Mouse (Mus musculus): ENCODE data around the gene Klri2. TPM values are rescaled to one million over a fixed set of nuclear protein-coding genes. Genes with fewer than 3 reads are reported as not detected.
"Not testable (repeated sequence)": the region's sequence is repeated elsewhere in the genome, so short reads cannot be mapped to it uniquely, and the experiment has no call there.

Klri2 gene
- polyA plus RNA-seq, 1 experiment: not detected

GRCm38 (mm10) chr6:129717032-129717431 lies 23.3 kb downstream of the Klri2 start, which contains the start of gene Klri1:
Gene Klri1 (minus strand): TSS chr6:129717132.
- Histone ChIP-seq H3K36me3 (ENCODE audit: control insufficient read depth) (no peaks in the 10 kb centered on the region), H3K4me1 (ENCODE audit: control insufficient read depth) (no peaks in the 10 kb centered on the region), H3K4me3 (replicated peaks) (no peak within 1 kb of the TSS), H3K27me3 (ENCODE audit: control insufficient read depth) (no peaks in the 10 kb centered on the region), H3K9me3 (ENCODE audit: control insufficient read depth, low read length) (peaks cover 3% of the 10 kb centered on the region; the same call in 1 of the 2 replicates)
- no peak for TF ChIP-seq TAL1 (IDR thresholded peaks at IDR 0.05; ENCODE audit: low read length)
- no peak for TF ChIP-seq GATA1 (IDR thresholded peaks at IDR 0.05; ENCODE audit: low read length)

- Histone ChIP-seq H3K27me3 (ENCODE audit: control insufficient read depth) (no peaks in the 10 kb centered on the region), H3K9me3 (ENCODE audit: control insufficient read depth, low read length) (no peaks in the 10 kb centered on the region), H3K4me3 (replicated peaks) (no peak overlapping the region), H3K4me1 (ENCODE audit: control insufficient read depth) (no peaks in the 10 kb centered on the region), H3K36me3 (ENCODE audit: control insufficient read depth) (no peaks in the 10 kb centered on the region)
- TF ChIP-seq TAL1 (IDR thresholded peaks at IDR 0.05; ENCODE audit: low read length) (no peak), GATA1 (IDR thresholded peaks at IDR 0.05; ENCODE audit: low read length) (no peak)
These were observed 26.7 kb downstream of the Klri2 start for GRCm38 (mm10) chr6:129713566-129713965.

GRCm38 (mm10) chr6:129691436-129691835 lies 48.8 kb downstream of the Klri2 start:
- not testable (repeated sequence) for H3K27me3 ChIP-seq (ENCODE audit: control insufficient read depth); H3K4me1 ChIP-seq (ENCODE audit: control insufficient read depth); H3K36me3 ChIP-seq (ENCODE audit: control insufficient read depth); H3K4me3 ChIP-seq (replicated peaks); H3K9me3 ChIP-seq (ENCODE audit: control insufficient read depth, low read length)

GRCm38 (mm10) chr6:129680379-129680778 lies 59.9 kb downstream of the Klri2 start:
- TF ChIP-seq GATA1 (IDR thresholded peaks at IDR 0.05; ENCODE audit: low read length) (no peak), TAL1 (IDR thresholded peaks at IDR 0.05; ENCODE audit: low read length) (no peak)
- H3K4me3 ChIP-seq (replicated peaks): no peak overlapping the region
- no peaks in the 10 kb centered on the region for H3K36me3 ChIP-seq (ENCODE audit: control insufficient read depth)
- no peaks in the 10 kb centered on the region for H3K4me1 ChIP-seq (ENCODE audit: control insufficient read depth)
- no peaks in the 10 kb centered on the region for H3K9me3 ChIP-seq (ENCODE audit: control insufficient read depth, low read length)
- H3K27me3 ChIP-seq (ENCODE audit: control insufficient read depth): no peaks in the 10 kb centered on the region

Other genes starting within 250 kb of the Klri2 start
- gene Olr1, start 233.3 kb downstream of the Klri2 start, polyA plus RNA-seq (2012): not detected in 2 replicates
- gene Tmem52b, start 227.9 kb downstream of the Klri2 start, polyA plus RNA-seq (2012): not detected in 2 replicates
- 5.3 and 7.9 TPM in 2 replicates for gene Gabarapl1, start 207.3 kb downstream of the Klri2 start, polyA plus RNA-seq (2012)
- gene Klre1, start 162.6 kb downstream of the Klri2 start, polyA plus RNA-seq (2012): not detected in 2 replicates
- not detected in 2 replicates for gene Klrd1, start 148.7 kb downstream of the Klri2 start, polyA plus RNA-seq (2012)
- gene Klrk1, start 116.6 kb downstream of the Klri2 start, polyA plus RNA-seq (2012): not detected in 2 replicates
- gene Klrc3, start 97.1 kb downstream of the Klri2 start, polyA plus RNA-seq (2012): not detected in 2 replicates
- gene Klrc2, start 79.8 kb downstream of the Klri2 start, polyA plus RNA-seq (2012): not detected in 2 replicates
- not detected in 2 replicates for gene Klrc1, start 61.5 kb downstream of the Klri2 start, polyA plus RNA-seq (2012)
- not detected in 2 replicates for gene Klri1, start 23.4 kb downstream of the Klri2 start, polyA plus RNA-seq (2012)
- gene Gm156, start 43.8 kb upstream of the Klri2 start, polyA plus RNA-seq (2012): not detected in 2 replicates
- not detected in 2 replicates for gene Gm17631, start 122.2 kb upstream of the Klri2 start, polyA plus RNA-seq (2012)
- not detected in 2 replicates for gene Klra17, start 136.2 kb upstream of the Klri2 start, polyA plus RNA-seq (2012)
- gene Klra5, start 177.2 kb upstream of the Klri2 start, polyA plus RNA-seq (2012): not detected in 2 replicates